Mouse (Mus musculus) midbrain, embryonic 10.5 days (tissue): Measurements from ENCODE around the gene Hyou1. TPM values are rescaled to one million over a fixed set of nuclear protein-coding genes. Genes with fewer than 3 reads are reported as not detected.

ENCODE experiments used
- microRNA-seq: library from miRNA; unstranded; fragments of <30 nt; microRNA quantifications from one replicate; pipeline ENCODE4, GENCODE M21; 2017
- polyA plus RNA-seq: library from polyadenylated mRNA; unstranded; fragments of >200 nt; fragmentation: Nextera tagmentation; extraction: Ambion mirVana; gene quantifications from 2 replicates; pipeline ENCODE4 v1.2.1, GENCODE M21; 2016

Gene Hyou1
- polyA plus RNA-seq, 1 experiment from 2014 or later = 42.1 TPM

Small RNA genes within 50 kb of the gene (microRNA-seq; reads per million reads assigned to microRNA genes)
- gene Gm44335 (not detected), gene Mir7085 (not detected)

Other genes starting within 250 kb of the Hyou1 start
- 12.0 and 13.7 TPM in 2 replicates for gene Mcam, start 245.0 kb upstream of the Hyou1 start, polyA plus RNA-seq
- 21.7 and 25.5 TPM in 2 replicates for gene Cbl, start 145.4 kb upstream of the Hyou1 start, polyA plus RNA-seq
- not detected in 2 replicates for gene Ccdc153, start 138.8 kb upstream of the Hyou1 start, polyA plus RNA-seq
- 0.06 TPM in 1 of 2 replicates, not detected in the other for gene Pdzd3, start 128.0 kb upstream of the Hyou1 start, polyA plus RNA-seq
- gene Nlrx1, start 110.9 kb upstream of the Hyou1 start, polyA plus RNA-seq = 2.6 and 2.9 TPM in 2 replicates
- 6.4 and 8.6 TPM in 2 replicates for gene Abcg4, start 90.9 kb upstream of the Hyou1 start, polyA plus RNA-seq
- gene Hinfp, start 73.8 kb upstream of the Hyou1 start, polyA plus RNA-seq = 29.4 and 35.8 TPM in 2 replicates
- gene C2cd2l, start 59.2 kb upstream of the Hyou1 start, polyA plus RNA-seq = 8.6 and 10.8 TPM in 2 replicates
- gene Dpagt1, start 53.5 kb upstream of the Hyou1 start, polyA plus RNA-seq = 45.6 and 47.5 TPM in 2 replicates
- 531 and 532 TPM in 2 replicates for gene H2afx, start 44.8 kb upstream of the Hyou1 start, polyA plus RNA-seq
- 168 and 189 TPM in 2 replicates for gene Hmbs, start 35.3 kb upstream of the Hyou1 start, polyA plus RNA-seq
- gene Vps11, start 17.8 kb upstream of the Hyou1 start, polyA plus RNA-seq = 33.6 and 35.9 TPM in 2 replicates
- gene Slc37a4, start 17.4 kb downstream of the Hyou1 start, polyA plus RNA-seq = 17.2 and 20.5 TPM in 2 replicates
- gene Rps25, start 27.6 kb downstream of the Hyou1 start, polyA plus RNA-seq = 1,926 and 2,208 TPM in 2 replicates
- 216 and 244 TPM in 2 replicates for gene Trappc4, start 28.1 kb downstream of the Hyou1 start, polyA plus RNA-seq
- gene Ccdc84, start 39.1 kb downstream of the Hyou1 start, polyA plus RNA-seq = 25.4 and 29.9 TPM in 2 replicates
- not detected in 2 replicates for gene Foxr1, start 61.6 kb downstream of the Hyou1 start, polyA plus RNA-seq
- gene Upk2, start 75.5 kb downstream of the Hyou1 start, polyA plus RNA-seq = not detected in 2 replicates
- 3.9 and 4.7 TPM in 2 replicates for gene Bcl9l, start 103.3 kb downstream of the Hyou1 start, polyA plus RNA-seq
- not detected in 2 replicates for gene Cxcr5, start 182.4 kb downstream of the Hyou1 start, polyA plus RNA-seq
- 19.5 and 19.7 TPM in 2 replicates for gene Ddx6, start 225.4 kb downstream of the Hyou1 start, polyA plus RNA-seq